Mouse (Mus musculus): ENCODE measurements around the gene Carmil1. TPM values are rescaled to one million over a fixed set of nuclear protein-coding genes. Genes with fewer than 3 reads are reported as not detected.

Gene Carmil1
- polyA plus RNA-seq, 1 experiment = 4.4 TPM

DNA sequence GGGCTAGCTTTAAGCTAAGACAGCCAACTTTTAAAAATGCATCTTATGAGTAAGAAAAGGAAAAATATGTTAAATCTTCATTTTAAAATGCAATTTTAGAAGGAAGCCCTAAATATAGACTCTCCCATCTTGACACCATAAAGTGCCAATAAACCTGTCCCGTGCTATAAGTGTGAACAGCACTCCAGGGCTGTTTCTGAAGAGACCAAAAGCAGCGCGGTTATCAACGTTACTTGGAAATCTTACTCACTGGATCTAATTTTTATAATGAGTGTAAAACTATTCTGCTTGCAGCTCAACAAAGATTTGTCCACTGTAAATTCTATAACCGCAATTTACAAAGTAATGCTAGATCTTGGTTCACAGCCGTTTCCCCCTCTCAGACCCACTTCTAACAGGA lies 232.0 kb downstream of the Carmil1 start:
- H3K4me3 ChIP-seq (ENCODE audit: insufficient read depth, poor library complexity, severe bottlenecking) = no peak overlapping the region
- no peaks in the 10 kb centered on the region for H3K79me2 ChIP-seq (ENCODE audit: control insufficient read depth, insufficient read depth)
- no peaks in the 10 kb centered on the region for H3K79me3 ChIP-seq (ENCODE audit: low read depth)
- TF ChIP-seq CTCF (IDR thresholded peaks at IDR 0.05; ENCODE audit: control insufficient read depth, insufficient read depth, insufficient read length) (no peak), FOSL1 (IDR thresholded peaks at IDR 0.05; ENCODE audit: insufficient read depth, low read length, poor library complexity, severe bottlenecking) (no peak), MAX (IDR thresholded peaks at IDR 0.05) (no peak), MYOG (IDR thresholded peaks at IDR 0.05; ENCODE audit: control insufficient read depth, extremely low read depth, insufficient read length) (no peak), MYOD1 (IDR thresholded peaks at IDR 0.05; ENCODE audit: control insufficient read depth, insufficient read length, low read depth) (no peak), USF1 (IDR thresholded peaks at IDR 0.05; ENCODE audit: low read depth) (no peak), CEBPB (IDR thresholded peaks at IDR 0.05; ENCODE audit: low read depth) (no peak)
- no peaks in the 10 kb centered on the region for H3K27me3 ChIP-seq (ENCODE audit: control insufficient read depth, insufficient read depth, insufficient read length)
- no peaks in the 10 kb centered on the region for H3K36me3 ChIP-seq (ENCODE audit: control insufficient read depth, insufficient read depth)
- H3ac ChIP-seq (ENCODE audit: control insufficient read depth, insufficient read length, low read depth) = no peak overlapping the region

DNA sequence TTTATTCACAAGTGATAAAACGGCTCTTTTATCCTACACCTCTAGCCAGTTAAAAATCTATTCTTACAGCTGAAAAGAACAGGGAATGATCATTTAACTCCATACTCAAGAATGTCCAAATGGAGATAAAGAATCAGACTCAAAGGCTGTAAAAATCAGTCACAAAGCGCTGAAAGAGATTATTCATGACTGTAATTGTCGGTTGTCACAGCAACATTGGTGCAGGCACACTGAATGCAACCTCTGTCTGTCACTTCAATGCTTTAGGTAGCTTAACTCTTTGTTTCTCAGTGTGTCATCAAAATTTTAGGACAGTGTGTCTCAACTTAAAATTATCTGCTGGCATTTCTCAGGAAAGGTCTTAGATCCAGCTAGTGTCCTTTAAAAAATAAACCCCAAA lies 235.3 kb downstream of the Carmil1 start:
- H3K4me3 ChIP-seq (ENCODE audit: insufficient read depth, poor library complexity, severe bottlenecking) = no peak overlapping the region
- no peaks in the 10 kb centered on the region for H3K79me3 ChIP-seq (ENCODE audit: low read depth)
- H3K36me3 ChIP-seq (ENCODE audit: control insufficient read depth, insufficient read depth) = no peaks in the 10 kb centered on the region
- H3K79me2 ChIP-seq (ENCODE audit: control insufficient read depth, insufficient read depth) = no peaks in the 10 kb centered on the region
- H3ac ChIP-seq (ENCODE audit: control insufficient read depth, insufficient read length, low read depth) = no peak overlapping the region
- TF ChIP-seq FOSL1 (IDR thresholded peaks at IDR 0.05; ENCODE audit: insufficient read depth, low read length, poor library complexity, severe bottlenecking) = no peak
- no peak for TF ChIP-seq MYOG (IDR thresholded peaks at IDR 0.05; ENCODE audit: control insufficient read depth, extremely low read depth, insufficient read length)
- no peak for TF ChIP-seq CEBPB (IDR thresholded peaks at IDR 0.05; ENCODE audit: low read depth)
- TF ChIP-seq MYOD1 (IDR thresholded peaks at IDR 0.05; ENCODE audit: control insufficient read depth, insufficient read length, low read depth) = no peak
- no peak for TF ChIP-seq USF1 (IDR thresholded peaks at IDR 0.05; ENCODE audit: low read depth)
- TF ChIP-seq CTCF (IDR thresholded peaks at IDR 0.05; ENCODE audit: control insufficient read depth, insufficient read depth, insufficient read length) = no peak
- TF ChIP-seq MAX (IDR thresholded peaks at IDR 0.05) = no peak
- no peaks in the 10 kb centered on the region for H3K27me3 ChIP-seq (ENCODE audit: control insufficient read depth, insufficient read depth, insufficient read length)

DNA sequence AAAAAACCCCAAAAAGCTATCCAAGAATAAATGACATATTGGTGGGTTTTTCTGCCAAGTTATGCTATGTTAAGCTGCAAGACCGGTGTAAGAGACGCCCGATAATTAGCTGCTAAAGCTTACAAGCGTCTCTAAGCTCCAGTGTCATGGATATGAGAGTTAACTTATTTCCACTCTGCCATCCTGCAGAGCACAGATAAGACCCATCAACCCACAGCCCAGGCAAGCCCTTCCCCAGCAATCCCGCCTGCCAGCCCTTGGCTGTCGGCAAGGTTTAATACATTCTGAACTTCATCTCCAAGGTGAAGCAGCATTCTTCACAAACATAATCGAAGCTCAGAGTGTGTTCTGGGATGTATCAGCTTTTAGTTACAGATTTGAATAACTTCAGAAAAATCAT lies 240.4 kb downstream of the Carmil1 start:
- no peak overlapping the region for H3K4me3 ChIP-seq (ENCODE audit: insufficient read depth, poor library complexity, severe bottlenecking)
- no peak overlapping the region for H3ac ChIP-seq (ENCODE audit: control insufficient read depth, insufficient read length, low read depth)
- H3K36me3 ChIP-seq (ENCODE audit: control insufficient read depth, insufficient read depth) = no peaks in the 10 kb centered on the region
- H3K79me2 ChIP-seq (ENCODE audit: control insufficient read depth, insufficient read depth) = no peaks in the 10 kb centered on the region
- H3K27me3 ChIP-seq (ENCODE audit: control insufficient read depth, insufficient read depth, insufficient read length) = no peaks in the 10 kb centered on the region
- TF ChIP-seq FOSL1 (IDR thresholded peaks at IDR 0.05; ENCODE audit: insufficient read depth, low read length, poor library complexity, severe bottlenecking) = no peak
- TF ChIP-seq CEBPB (IDR thresholded peaks at IDR 0.05; ENCODE audit: low read depth) = no peak
- TF ChIP-seq CTCF (IDR thresholded peaks at IDR 0.05; ENCODE audit: control insufficient read depth, insufficient read depth, insufficient read length) = no peak
- no peak for TF ChIP-seq MYOD1 (IDR thresholded peaks at IDR 0.05; ENCODE audit: control insufficient read depth, insufficient read length, low read depth)
- no peak for TF ChIP-seq MAX (IDR thresholded peaks at IDR 0.05)
- no peak for TF ChIP-seq USF1 (IDR thresholded peaks at IDR 0.05; ENCODE audit: low read depth)
- no peak for TF ChIP-seq MYOG (IDR thresholded peaks at IDR 0.05; ENCODE audit: control insufficient read depth, extremely low read depth, insufficient read length)
- no peaks in the 10 kb centered on the region for H3K79me3 ChIP-seq (ENCODE audit: low read depth)

DNA sequence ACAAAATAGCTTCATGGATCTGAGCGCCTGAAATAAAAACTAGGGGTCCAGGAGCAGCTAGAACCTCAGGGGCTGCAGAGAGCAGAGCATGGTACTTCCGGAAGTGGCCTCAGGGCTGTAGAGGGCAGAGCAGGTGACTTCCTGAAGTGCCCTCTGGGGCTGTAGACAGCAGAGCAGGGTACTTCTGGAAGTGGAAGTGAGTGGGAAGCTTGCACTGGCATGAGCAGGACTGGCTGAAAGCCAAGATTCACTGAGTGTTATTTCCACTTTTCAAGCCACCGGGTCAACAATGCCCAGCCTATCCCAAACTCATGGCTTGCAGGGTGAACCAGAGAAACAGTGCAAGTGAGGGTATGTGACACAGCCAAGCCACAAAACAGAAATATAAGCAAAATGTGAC lies 243.1 kb downstream of the Carmil1 start:
- H3K36me3 ChIP-seq (ENCODE audit: control insufficient read depth, insufficient read depth) = no peaks in the 10 kb centered on the region
- H3K79me3 ChIP-seq (ENCODE audit: low read depth) = no peaks in the 10 kb centered on the region
- no peak for TF ChIP-seq MAX (IDR thresholded peaks at IDR 0.05)
- no peak for TF ChIP-seq FOSL1 (IDR thresholded peaks at IDR 0.05; ENCODE audit: insufficient read depth, low read length, poor library complexity, severe bottlenecking)
- no peak for TF ChIP-seq MYOG (IDR thresholded peaks at IDR 0.05; ENCODE audit: control insufficient read depth, extremely low read depth, insufficient read length)
- TF ChIP-seq CEBPB (IDR thresholded peaks at IDR 0.05; ENCODE audit: low read depth) = no peak
- no peak for TF ChIP-seq MYOD1 (IDR thresholded peaks at IDR 0.05; ENCODE audit: control insufficient read depth, insufficient read length, low read depth)
- TF ChIP-seq CTCF (IDR thresholded peaks at IDR 0.05; ENCODE audit: control insufficient read depth, insufficient read depth, insufficient read length) = no peak
- TF ChIP-seq USF1 (IDR thresholded peaks at IDR 0.05; ENCODE audit: low read depth) = no peak
- no peak overlapping the region for H3K4me3 ChIP-seq (ENCODE audit: insufficient read depth, poor library complexity, severe bottlenecking)
- H3K79me2 ChIP-seq (ENCODE audit: control insufficient read depth, insufficient read depth) = no peaks in the 10 kb centered on the region
- no peak overlapping the region for H3ac ChIP-seq (ENCODE audit: control insufficient read depth, insufficient read length, low read depth)
- H3K27me3 ChIP-seq (ENCODE audit: control insufficient read depth, insufficient read depth, insufficient read length) = no peaks in the 10 kb centered on the region

DNA sequence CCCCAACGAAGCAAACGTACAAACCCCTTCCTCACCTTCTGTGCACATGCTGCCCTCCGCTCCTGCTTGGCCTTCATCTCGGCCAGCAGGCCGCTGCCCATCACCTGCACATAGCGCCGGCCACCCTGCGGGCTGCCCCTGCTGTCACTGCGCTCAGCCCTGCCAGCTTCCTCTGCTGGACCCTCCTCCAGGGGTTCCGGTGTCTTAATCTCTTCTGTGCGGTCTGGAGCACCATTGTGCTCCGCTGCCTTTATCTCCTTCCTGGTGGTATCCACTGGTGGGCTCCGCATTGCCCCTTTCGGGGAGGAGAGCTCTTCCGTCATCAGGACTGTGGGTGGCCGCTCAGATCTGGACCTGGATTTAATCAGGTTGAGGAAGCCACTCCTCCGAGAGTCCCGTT lies 244.4 kb downstream of the Carmil1 start:
- no peaks in the 10 kb centered on the region for H3K79me2 ChIP-seq (ENCODE audit: control insufficient read depth, insufficient read depth)
- H3K79me3 ChIP-seq (ENCODE audit: low read depth) = no peaks in the 10 kb centered on the region
- no peaks in the 10 kb centered on the region for H3K36me3 ChIP-seq (ENCODE audit: control insufficient read depth, insufficient read depth)
- TF ChIP-seq MAX (IDR thresholded peaks at IDR 0.05) = no peak
- no peak for TF ChIP-seq FOSL1 (IDR thresholded peaks at IDR 0.05; ENCODE audit: insufficient read depth, low read length, poor library complexity, severe bottlenecking)
- TF ChIP-seq CTCF (IDR thresholded peaks at IDR 0.05; ENCODE audit: control insufficient read depth, insufficient read depth, insufficient read length) = no peak
- TF ChIP-seq MYOD1 (IDR thresholded peaks at IDR 0.05; ENCODE audit: control insufficient read depth, insufficient read length, low read depth) = no peak
- TF ChIP-seq USF1 (IDR thresholded peaks at IDR 0.05; ENCODE audit: low read depth) = no peak
- TF ChIP-seq MYOG (IDR thresholded peaks at IDR 0.05; ENCODE audit: control insufficient read depth, extremely low read depth, insufficient read length) = no peak
- no peak for TF ChIP-seq CEBPB (IDR thresholded peaks at IDR 0.05; ENCODE audit: low read depth)
- H3K27me3 ChIP-seq (ENCODE audit: control insufficient read depth, insufficient read depth, insufficient read length) = no peaks in the 10 kb centered on the region
- no peak overlapping the region for H3ac ChIP-seq (ENCODE audit: control insufficient read depth, insufficient read length, low read depth)
- H3K4me3 ChIP-seq (ENCODE audit: insufficient read depth, poor library complexity, severe bottlenecking) = no peak overlapping the region
